Mouse (Mus musculus): ENCODE measurements around the gene Ifih1.
A peak's percentile ranks its signal among the peaks of the same experiment; 100 is the strongest.

DNA sequence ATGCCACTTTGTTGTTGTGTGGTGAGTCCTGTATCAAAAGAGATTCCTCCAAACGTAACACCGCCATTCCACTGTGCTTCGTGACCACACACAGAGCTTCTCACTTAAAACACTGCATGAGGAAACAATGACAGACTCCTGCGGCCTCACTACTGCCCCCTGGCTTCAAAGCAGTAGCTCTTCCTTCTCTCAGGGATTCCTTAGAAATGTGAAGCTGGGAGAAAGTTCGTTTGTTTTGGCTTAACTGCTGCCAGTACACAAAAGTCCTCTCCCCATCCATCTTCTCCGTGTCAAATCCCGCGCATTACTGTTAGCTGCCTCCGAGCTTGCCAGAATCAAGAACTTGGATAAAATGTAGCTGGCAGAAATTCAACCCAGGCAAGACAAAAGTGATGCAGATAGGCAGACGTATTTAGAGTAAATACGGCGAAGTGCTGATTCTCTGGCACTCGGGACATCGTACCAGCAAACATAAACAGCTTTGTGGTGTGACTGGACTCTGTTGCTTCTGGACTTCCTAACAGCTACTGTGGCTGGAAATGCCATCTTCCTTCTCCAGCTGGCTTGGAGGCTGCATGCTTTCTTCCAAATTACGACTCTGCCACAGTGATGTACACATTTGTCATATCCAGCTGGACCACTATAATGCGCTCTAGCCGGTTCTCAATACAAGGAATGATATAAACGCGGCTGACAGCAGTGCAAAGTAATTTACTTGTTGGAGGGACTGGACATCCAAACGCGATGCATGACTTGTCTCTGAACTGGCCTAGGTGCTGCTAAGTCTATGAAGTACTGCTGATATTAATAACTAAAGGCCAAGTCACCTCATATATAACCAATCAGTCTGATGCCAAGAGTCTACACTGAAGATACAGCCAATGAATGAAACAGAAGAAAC is 2.4 kb downstream of the Ifih1 start:
- TF ChIP-seq CTCF (IDR thresholded peaks at IDR 0.05; ENCODE audit: low read depth, low read length) = peak; percentile 80
- TF ChIP-seq TAL1 (conservative IDR thresholded peaks at IDR 0.05; ENCODE audit: low read depth, low read length) = no peak

Measured in G1E (cell line).